Comparison of ENCODE assay signal across 8 mouse cellular contexts in the genomic region with DNA sequence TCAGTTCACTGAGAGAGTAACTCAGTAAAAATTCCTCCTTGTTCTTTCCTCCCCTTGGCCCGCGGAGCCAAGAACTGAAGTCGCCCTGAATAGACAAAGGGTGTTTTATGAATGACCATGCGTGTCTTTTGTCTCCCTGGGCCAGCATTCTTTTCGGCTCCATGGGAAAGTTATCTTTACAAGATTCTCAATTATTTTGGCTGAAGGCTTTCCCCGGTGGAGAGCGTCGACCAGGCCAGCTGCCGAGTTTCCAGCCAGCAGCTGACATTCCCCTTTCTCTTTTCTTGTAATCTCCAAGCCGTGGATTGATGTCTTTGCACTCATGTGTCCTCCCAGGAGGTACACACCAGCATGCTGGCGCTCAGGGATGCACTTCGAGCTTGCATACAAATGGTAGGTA. TPM values are rescaled to one million over a fixed set of nuclear protein-coding genes. Genes with fewer than 3 reads are reported as not detected.
DNase-seq lines count a peak whose midpoint lies in the region; ATAC-seq and TF ChIP-seq lines count a peak whose summit lies in the region.
"Had no signal": no experiment of that assay in that cellular context is flagged by ENCODE, and none has a peak within 500 bp of the region (broad histone marks: within the 10 kb centered on the region; RNA-seq: fewer than 3 reads in every experiment).

No protein-coding gene starts in this region.

- no peak overlapping the region for H3K4me3 ChIP-seq in embryonic facial prominence, embryonic 11.5 days (ENCODE audit: low read depth, low read length)
- H3K4me3 ChIP-seq in heart, postnatal 0 days (ENCODE audit: low read depth, low read length), result no peak overlapping the region
- no peak overlapping the region for H3K4me3 ChIP-seq in midbrain, embryonic 16.5 days (ENCODE audit: low read depth, low read length)
- H3K4me3 ChIP-seq: liver, embryonic 15.5 days had no signal

- no peaks in the 10 kb centered on the region for H3K9me3 ChIP-seq in embryonic facial prominence, embryonic 11.5 days (replicated peaks; ENCODE audit: control insufficient read depth, low read length)
- H3K9me3 ChIP-seq in heart, postnatal 0 days (replicated peaks; ENCODE audit: control insufficient read depth, low read length), result no peaks in the 10 kb centered on the region; the same call in 1 of the 2 replicates
- H3K9me3 ChIP-seq in midbrain, embryonic 16.5 days (replicated peaks; ENCODE audit: control insufficient read depth, low read length, poor library complexity, severe bottlenecking), result no peaks in the 10 kb centered on the region
- H3K9me3 ChIP-seq: liver, embryonic 15.5 days had no signal

- no peaks in the 10 kb centered on the region for H3K27me3 ChIP-seq in embryonic facial prominence, embryonic 11.5 days (ENCODE audit: control insufficient read depth, insufficient read depth, low read length)
- H3K27me3 ChIP-seq in heart, postnatal 0 days (ENCODE audit: control insufficient read depth, insufficient read depth, low read length), result no peaks in the 10 kb centered on the region
- H3K27me3 ChIP-seq in midbrain, embryonic 16.5 days (ENCODE audit: control insufficient read depth, insufficient read depth, low read depth, low read length), result no peaks in the 10 kb centered on the region
- H3K27me3 ChIP-seq: liver, embryonic 15.5 days had no signal

- 31% methylated on average over 12 of the region's 12 CpGs for WGBS in embryonic facial prominence, embryonic 11.5 days
- WGBS in heart, postnatal 0 days, result 44% methylated on average over 12 of the region's 12 CpGs
- 7% methylated on average over 12 of the region's 12 CpGs for WGBS in midbrain, embryonic 16.5 days

- DNase-seq in embryo, embryonic 10 days (ENCODE audit: low spot score), result peak; percentile 70
- peak; percentile 47 for DNase-seq in embryonic facial prominence, embryonic 11.5 days (ENCODE audit: low spot score)
- DNase-seq in heart, postnatal 0 days (ENCODE audit: low spot score), result peak; percentile 29
- DNase-seq in c-Kit-positive CD71-positive TER-119-positive erythroid progenitor cells, embryonic 14.5 days (ENCODE audit: low spot score), result no peak
- no peak for DNase-seq in kidney, adult 18-20 months
- DNase-seq in cerebellum, postnatal 14 days, result no peak

- no peak for TF ChIP-seq CTCF in heart, postnatal 0 days (IDR thresholded peaks at IDR 0.05; ENCODE audit: low read depth)

- no peak for TF ChIP-seq EP300 in heart, postnatal 0 days (IDR thresholded peaks at IDR 0.05; ENCODE audit: low read depth)

- H3K27ac ChIP-seq in embryonic facial prominence, embryonic 11.5 days (replicated peaks; ENCODE audit: low read depth, low read length), result peak overlapping the region; percentile 64
- peak overlapping the region; percentile 35; the same call in 1 of the 2 replicates for H3K27ac ChIP-seq in heart, postnatal 0 days (ENCODE audit: low read depth)
- peak overlapping the region; percentile 30; the same call in 1 of the 2 replicates for H3K27ac ChIP-seq in midbrain, embryonic 16.5 days (ENCODE audit: low read length)
- H3K27ac ChIP-seq: liver, embryonic 15.5 days had no signal

- no peak for ATAC-seq in embryonic facial prominence, embryonic 11.5 days (replicated peaks; ENCODE audit: insufficient number of reproducible peaks, low FRiP score, low TSS enrichment, low read depth)
- ATAC-seq in heart, postnatal 0 days (ENCODE audit: insufficient read depth, low read depth), result peak; percentile 41; the same call in 1 of the 2 replicates
- ATAC-seq in midbrain, embryonic 16.5 days, result peak; percentile 29; the same call in 1 of the 2 replicates

- no peak overlapping the region for H3K4me2 ChIP-seq in embryonic facial prominence, embryonic 11.5 days (ENCODE audit: low read depth, low read length)
- H3K4me2 ChIP-seq in heart, postnatal 0 days (ENCODE audit: low read depth, low read length), result no peak overlapping the region
- 0 out of 2 replicates have a peak overlapping the region, but pooled peaks have one; percentile 19 for H3K4me2 ChIP-seq in midbrain, embryonic 16.5 days (ENCODE audit: low read length)
- H3K4me2 ChIP-seq: liver, embryonic 15.5 days had no signal

- no peak overlapping the region for H3K9ac ChIP-seq in embryonic facial prominence, embryonic 11.5 days (replicated peaks; ENCODE audit: low read length)
- no peak overlapping the region for H3K9ac ChIP-seq in heart, postnatal 0 days (replicated peaks; ENCODE audit: low read depth, low read length)
- H3K9ac ChIP-seq in midbrain, embryonic 16.5 days (ENCODE audit: low read depth, low read length), result no peak overlapping the region
- H3K9ac ChIP-seq: liver, embryonic 15.5 days had no signal

- H3K36me3 ChIP-seq in embryonic facial prominence, embryonic 11.5 days (replicated peaks; ENCODE audit: control insufficient read depth, insufficient read depth, low read depth, low read length), result no peaks in the 10 kb centered on the region; the same call in 1 of the 2 replicates
- H3K36me3 ChIP-seq in heart, postnatal 0 days (replicated peaks; ENCODE audit: control insufficient read depth, insufficient read depth, low read length), result no peaks in the 10 kb centered on the region
- no peaks in the 10 kb centered on the region for H3K36me3 ChIP-seq in midbrain, embryonic 16.5 days (ENCODE audit: control insufficient read depth, insufficient read depth, low read length)
- H3K36me3 ChIP-seq: liver, embryonic 15.5 days had no signal

- H3K4me1 ChIP-seq in embryonic facial prominence, embryonic 11.5 days (ENCODE audit: control insufficient read depth, insufficient read depth, low read length), result 0 out of 2 replicates have a peak, but pooled peaks cover 3% of the 10 kb centered on the region
- H3K4me1 ChIP-seq in heart, postnatal 0 days (ENCODE audit: control insufficient read depth, insufficient read depth), result no peaks in the 10 kb centered on the region
- H3K4me1 ChIP-seq in midbrain, embryonic 16.5 days (ENCODE audit: control insufficient read depth, insufficient read depth, low read length), result peaks cover 13% of the 10 kb centered on the region
- H3K4me1 ChIP-seq: liver, embryonic 15.5 days had no signal

RNA-seq across cellular contexts. Expression of a gene that starts 19.7 kb away (rescaled TPM):
- 44.9 and 46.9 TPM in 2 replicates for polyA plus RNA-seq in embryonic facial prominence, embryonic 11.5 days (2014; fragmentation: Nextera tagmentation; extraction: Ambion mirVana)
- total RNA-seq in heart, postnatal 0 days (2014; rRNA removed; ENCODE audit: low replicate concordance), result 6.8 and 12.4 TPM in 2 replicates
- polyA plus RNA-seq in heart, postnatal 0 days (2015; fragmentation: Nextera tagmentation; extraction: Ambion mirVana), result 13.6 and 14.9 TPM in 2 replicates
- 36.1 and 40.2 TPM in 2 replicates for polyA plus RNA-seq in midbrain, embryonic 16.5 days (2015; fragmentation: Nextera tagmentation; extraction: Ambion mirVana)

Comparison
In these comparisons a context has a peak if more than half of its experiments do, and no peak if none do; other contexts are left out.
1. DNase-seq: peak in embryo, embryonic 10 days (single experiment), embryonic facial prominence, embryonic 11.5 days (single experiment) and heart, postnatal 0 days (single experiment); none in c-Kit-positive CD71-positive TER-119-positive erythroid progenitor cells, embryonic 14.5 days (single experiment), kidney, adult 18-20 months (single experiment) and cerebellum, postnatal 14 days (0 of 2).
2. Peak in every context shown above with its lines, with median percentiles within 50 percentile points of each other: H3K27ac ChIP-seq.